In genomic region chr1:179142177-179142576, GRCm38 (mm10) we compare ENCODE assay signal across 9 mouse cellular contexts.
A peak's percentile ranks its signal among the peaks of the same experiment; 100 is the strongest.
DNase-seq lines count a peak whose midpoint lies in the region; ATAC-seq lines count a peak whose summit lies in the region.
"Had no signal": no experiment of that assay in that cellular context is flagged by ENCODE, and none has a peak within 500 bp of the region (broad histone marks: within the 10 kb centered on the region; RNA-seq: fewer than 3 reads in every experiment).

No protein-coding gene starts in this region.

- no peak overlapping the region for H3K4me2 ChIP-seq in midbrain, embryonic 12.5 days (replicated peaks)
- H3K4me2 ChIP-seq: heart, embryonic 13.5 days had no signal

- H3K27me3 ChIP-seq in midbrain, embryonic 12.5 days: peaks cover 5% of the 10 kb centered on the region
- H3K27me3 ChIP-seq: heart, embryonic 13.5 days had no signal

- H3K9ac ChIP-seq in midbrain, embryonic 12.5 days (replicated peaks): no peak overlapping the region
- H3K9ac ChIP-seq: heart, embryonic 13.5 days had no signal

- H3K4me3 ChIP-seq in midbrain, embryonic 12.5 days: no peak overlapping the region
- H3K4me3 ChIP-seq: heart, embryonic 13.5 days had no signal

- ATAC-seq in hematopoietic stem cell, adult 5-6 weeks (replicated peaks in 1 of 2; ENCODE audit: insufficient read depth in 1 of 2, low FRiP score in 2 of 2, low TSS enrichment in 1 of 2, low read depth in 1 of 2, poor library complexity in 2 of 2, severe bottlenecking in 2 of 2): peak; percentile 62 to 65; a peak in 3 of 4 replicates
- peak; percentile 65; the same call in 1 of the 2 replicates for ATAC-seq in midbrain, embryonic 12.5 days (ENCODE audit: low FRiP score, low read depth)

- H3K9me3 ChIP-seq in midbrain, embryonic 12.5 days: no peaks in the 10 kb centered on the region
- H3K9me3 ChIP-seq: heart, embryonic 13.5 days had no signal

- H3K4me1 ChIP-seq in midbrain, embryonic 12.5 days: peaks cover 4% of the 10 kb centered on the region; the same call in 1 of the 2 replicates

- no peak overlapping the region for H3K27ac ChIP-seq in midbrain, embryonic 12.5 days (replicated peaks)
- H3K27ac ChIP-seq: heart, embryonic 13.5 days had no signal

- DNase-seq in right cerebral cortex, adult 2 months (ENCODE audit: low spot score in 2 of 2): peak; percentile 44 to 61
- DNase-seq in right cerebral cortex, postnatal 36 days (ENCODE audit: low spot score in 2 of 2): no peak
- DNase-seq in adrenal gland, adult 18-20 months (ENCODE audit: low spot score in 2 of 2): peak; percentile 45 to 46
- DNase-seq in embryo, embryonic 10.5 days (ENCODE audit: low spot score): peak; percentile 86
- DNase-seq in layer of hippocampus, postnatal 10 days (ENCODE audit: low spot score in 2 of 2): peak; percentile 57 to 61
- no peak for DNase-seq in spleen, postnatal 14 days (ENCODE audit: low spot score in 2 of 2)

- WGBS in midbrain, embryonic 12.5 days: 55% methylated on average over 3 of the region's 3 CpGs

- no peaks in the 10 kb centered on the region for H3K36me3 ChIP-seq in midbrain, embryonic 12.5 days
- H3K36me3 ChIP-seq: heart, embryonic 13.5 days had no signal

Comparison
In these comparisons a context has a peak if more than half of its experiments do, and no peak if none do; other contexts are left out.
1. DNase-seq: peak in right cerebral cortex, adult 2 months (2 of 2), adrenal gland, adult 18-20 months (2 of 2), embryo, embryonic 10.5 days (single experiment) and layer of hippocampus, postnatal 10 days (2 of 2); none in right cerebral cortex, postnatal 36 days (0 of 2) and spleen, postnatal 14 days (0 of 2).